In genomic region chr11:103910993-103911585, GRCm38 (mm10) we compare ENCODE assay signal across 10 mouse cellular contexts. TPM values are rescaled to one million over a fixed set of nuclear protein-coding genes. Genes with fewer than 3 reads are reported as not detected.
A peak's percentile ranks its signal among the peaks of the same experiment; 100 is the strongest.
DNase-seq lines count a peak whose midpoint lies in the region; ATAC-seq lines count a peak whose summit lies in the region.
"Had no signal": no experiment of that assay in that cellular context is flagged by ENCODE, and none has a peak within 500 bp of the region (broad histone marks: within the 10 kb centered on the region; RNA-seq: fewer than 3 reads in every experiment).

No protein-coding gene starts in this region.

- H3K9me3 ChIP-seq in embryonic facial prominence, embryonic 11.5 days (replicated peaks; ENCODE audit: control insufficient read depth, low read length): no peaks in the 10 kb centered on the region
- H3K9me3 ChIP-seq in embryonic facial prominence, embryonic 10.5 days: no peaks in the 10 kb centered on the region
- H3K9me3 ChIP-seq: embryonic facial prominence, embryonic 15.5 days; hindbrain, embryonic 15.5 days had no signal

- intact Hi-C loops in left cerebral cortex, postnatal 14 days (cut with DNase I): loop anchor here (1.0 to 5.0 kb wide), 2 partner anchors 148 to 274 kb away; partner anchors contain the start of gene Lyzl6
- intact Hi-C loops in left cerebral cortex, postnatal 4 days (cut with DNase I): loop anchor here (2.0 kb wide), 1 partner anchor 148 kb away; no protein-coding TSS in a partner anchor

- no peak overlapping the region for H3K27ac ChIP-seq in embryonic facial prominence, embryonic 11.5 days (replicated peaks; ENCODE audit: low read depth, low read length)
- H3K27ac ChIP-seq in embryonic facial prominence, embryonic 10.5 days (replicated peaks): no peak overlapping the region
- H3K27ac ChIP-seq: embryonic facial prominence, embryonic 15.5 days; hindbrain, embryonic 15.5 days had no signal

- H3K4me2 ChIP-seq in embryonic facial prominence, embryonic 11.5 days (ENCODE audit: low read depth, low read length): no peak overlapping the region
- H3K4me2 ChIP-seq: embryonic facial prominence, embryonic 15.5 days; hindbrain, embryonic 15.5 days had no signal

- WGBS in embryonic facial prominence, embryonic 11.5 days: 64% methylated on average over 7 of the region's 7 CpGs
- WGBS in embryonic facial prominence, embryonic 10.5 days: 71% methylated on average over 7 of the region's 7 CpGs

- no peaks in the 10 kb centered on the region for H3K36me3 ChIP-seq in embryonic facial prominence, embryonic 11.5 days (replicated peaks; ENCODE audit: control insufficient read depth, insufficient read depth, low read depth, low read length)
- peaks cover 71% of the 10 kb centered on the region for H3K36me3 ChIP-seq in embryonic facial prominence, embryonic 10.5 days (replicated peaks)

- H3K9ac ChIP-seq in embryonic facial prominence, embryonic 11.5 days (replicated peaks; ENCODE audit: low read length): no peak overlapping the region
- H3K9ac ChIP-seq: embryonic facial prominence, embryonic 15.5 days; hindbrain, embryonic 15.5 days had no signal

- H3K4me1 ChIP-seq in embryonic facial prominence, embryonic 11.5 days (ENCODE audit: control insufficient read depth, insufficient read depth, low read length): no peaks in the 10 kb centered on the region
- no peaks in the 10 kb centered on the region for H3K4me1 ChIP-seq in embryonic facial prominence, embryonic 10.5 days
- H3K4me1 ChIP-seq: embryonic facial prominence, embryonic 15.5 days; hindbrain, embryonic 15.5 days had no signal

- no peaks in the 10 kb centered on the region for H3K27me3 ChIP-seq in embryonic facial prominence, embryonic 11.5 days (ENCODE audit: control insufficient read depth, insufficient read depth, low read length)
- no peaks in the 10 kb centered on the region for H3K27me3 ChIP-seq in embryonic facial prominence, embryonic 10.5 days (replicated peaks; ENCODE audit: low read depth, poor library complexity, severe bottlenecking)
- H3K27me3 ChIP-seq: embryonic facial prominence, embryonic 15.5 days; hindbrain, embryonic 15.5 days had no signal

- ATAC-seq in embryonic facial prominence, embryonic 11.5 days (replicated peaks; ENCODE audit: insufficient number of reproducible peaks, low FRiP score, low TSS enrichment, low read depth): no peak
- ATAC-seq in frontal cortex, adult (ENCODE audit: low TSS enrichment): no peak

- H3K4me3 ChIP-seq in embryonic facial prominence, embryonic 11.5 days (ENCODE audit: low read depth, low read length): no peak overlapping the region
- H3K4me3 ChIP-seq in embryonic facial prominence, embryonic 10.5 days: no peak overlapping the region
- H3K4me3 ChIP-seq: embryonic facial prominence, embryonic 15.5 days; hindbrain, embryonic 15.5 days had no signal

- peak; percentile 86 for DNase-seq in embryonic facial prominence, embryonic 11.5 days (ENCODE audit: low spot score)
- DNase-seq in embryonic facial prominence, embryonic 10.5 days (ENCODE audit: low spot score): no peak
- peak; percentile 46 to 71 for DNase-seq in left cerebral cortex, postnatal 14 days (ENCODE audit: low spot score in 2 of 2)
- DNase-seq in left cerebral cortex, postnatal 4 days: no peak
- peak; percentile 73 for DNase-seq in ZHBTc4 (ENCODE audit: low read depth, low spot score)
- DNase-seq in lung, postnatal 36 days: peak; percentile 47
- no peak for DNase-seq in thymus, adult 18-20 months

RNA-seq across cellular contexts. Expression of gene Nsf, which starts 42.8 kb away (rescaled TPM):
- polyA plus RNA-seq in embryonic facial prominence, embryonic 11.5 days (2014; fragmentation: Nextera tagmentation; extraction: Ambion mirVana): 46.5 and 47.6 TPM in 2 replicates
- 54.4 and 56.8 TPM in 2 replicates for polyA plus RNA-seq in embryonic facial prominence, embryonic 10.5 days (2016; fragmentation: Nextera tagmentation; extraction: Ambion mirVana)
- total RNA-seq in left cerebral cortex, postnatal 14 days (2021): 100 to 1,000 TPM; 815 to 848 TPM
- 100 to 1,000 TPM; 241 to 292 TPM for total RNA-seq in left cerebral cortex, postnatal 4 days (2021)

RNA-seq across cellular contexts. Expression of gene Arf2, which starts 55.5 kb away (rescaled TPM):
- 95.0 and 97.8 TPM in 2 replicates for polyA plus RNA-seq in embryonic facial prominence, embryonic 11.5 days (2014; fragmentation: Nextera tagmentation; extraction: Ambion mirVana)
- 71.4 and 73.5 TPM in 2 replicates for polyA plus RNA-seq in embryonic facial prominence, embryonic 10.5 days (2016; fragmentation: Nextera tagmentation; extraction: Ambion mirVana)
- 10 to 100 TPM; 59.2 to 59.6 TPM for total RNA-seq in left cerebral cortex, postnatal 14 days (2021)
- 100 to 1,000 TPM; 138 to 141 TPM for total RNA-seq in left cerebral cortex, postnatal 4 days (2021)

Comparison
In these comparisons a context has a peak if more than half of its experiments do, and no peak if none do; other contexts are left out.
1. DNase-seq: peak in embryonic facial prominence, embryonic 11.5 days (single experiment), left cerebral cortex, postnatal 14 days (2 of 2), ZHBTc4 (single experiment) and lung, postnatal 36 days (single experiment); none in embryonic facial prominence, embryonic 10.5 days (single experiment), left cerebral cortex, postnatal 4 days (single experiment) and thymus, adult 18-20 months (0 of 2).